Mouse (Mus musculus) adrenal gland, adult 18-20 months (tissue): ENCODE measurements around the gene Nckap5. TPM values are rescaled to one million over a fixed set of nuclear protein-coding genes. Genes with fewer than 3 reads are reported as not detected.
A peak's percentile ranks its signal among the peaks of the same experiment; 100 is the strongest.

Source experiments
- DNase-seq, 2 experiments: peaks; one replicate each; pipeline ENCODE4 v3.0.0; 2021 to 2022; ENCODE audit warnings: low spot score in 2 of 2
- total RNA-seq, 2 experiments: library from RNA; stranded (reverse); gene quantifications; 1 replicate in 1 of 2; 2 replicates in 1 of 2; pipeline ENCODE4 v1.2.3; 2021

Gene Nckap5
- total RNA-seq, 2 experiments from 2014 or later = 25.8 to 55.1 TPM

- DNase-seq = no peak
Observed at GRCm38 (mm10) chr1:126639463-126639862, 191.1 kb downstream of the Nckap5 start.

GRCm38 (mm10) chr1:126637515-126637914 lies 193.1 kb downstream of the Nckap5 start:
- DNase-seq = no peak

DNA sequence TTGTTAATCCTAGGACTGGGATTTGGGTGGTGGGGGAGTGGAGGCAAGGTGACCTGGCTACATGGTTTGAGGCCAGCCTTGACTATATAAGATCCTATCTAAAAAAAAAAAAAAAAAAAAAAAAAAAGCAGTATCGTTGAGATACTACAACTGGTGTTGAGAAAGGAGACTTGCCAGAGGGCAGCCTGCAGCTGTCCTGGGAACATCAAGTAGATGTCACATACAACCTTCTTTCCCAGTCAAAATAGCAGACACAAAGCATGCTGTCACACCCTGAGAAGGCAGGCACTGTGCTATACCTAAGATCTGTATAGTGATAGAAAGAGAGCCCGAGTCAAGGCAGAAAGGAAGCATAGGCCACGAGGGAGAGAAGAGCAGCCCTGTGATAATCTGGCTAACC lies 204.4 kb downstream of the Nckap5 start:
- DNase-seq = no peak

GRCm38 (mm10) chr1:126622036-126622435 lies 208.6 kb downstream of the Nckap5 start:
- DNase-seq = no peak

- no peak for DNase-seq
Observed at GRCm38 (mm10) chr1:126617464-126618041, 213.0 kb downstream of the Nckap5 start.

DNA sequence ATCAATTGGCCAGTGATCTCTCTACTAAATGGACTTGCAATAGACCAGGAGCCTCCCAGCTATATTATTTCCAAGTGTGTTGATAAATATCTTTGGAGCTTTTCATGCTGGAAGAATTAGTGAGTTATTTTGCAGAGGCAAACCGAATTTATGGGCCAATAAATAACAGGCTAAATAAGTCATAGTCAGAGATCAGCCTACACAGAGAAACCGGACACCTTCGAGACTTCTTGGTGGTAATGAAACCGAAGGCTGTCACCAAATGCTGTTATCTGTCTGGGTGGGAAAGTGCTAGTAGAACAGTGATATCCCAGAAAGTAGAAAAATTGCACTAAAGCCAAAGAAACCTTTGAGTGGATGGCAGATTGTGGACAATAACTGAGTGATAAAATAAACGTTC lies 213.6 kb downstream of the Nckap5 start:
- DNase-seq = no peak

- DNase-seq = no peak
Observed at GRCm38 (mm10) chr1:126612916-126613315, 217.7 kb downstream of the Nckap5 start.

DNA sequence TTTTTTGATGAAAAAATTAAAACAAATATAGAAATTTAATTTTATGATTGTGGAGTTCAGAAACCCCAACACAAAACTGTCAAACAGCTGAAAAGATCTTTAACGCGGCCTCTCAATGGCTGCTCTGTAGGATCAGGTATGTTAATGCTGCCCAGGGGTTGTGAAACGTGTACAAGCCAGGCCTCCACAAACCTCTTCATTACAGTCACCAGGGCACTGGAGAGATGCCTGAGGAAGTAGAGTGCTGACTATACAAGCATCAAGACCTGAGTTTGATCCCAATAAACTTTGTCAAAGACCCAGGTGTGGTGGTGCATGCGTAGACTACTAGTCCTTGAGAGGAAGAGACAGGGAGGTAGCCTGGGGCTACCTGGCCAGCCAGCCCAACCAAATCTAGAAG lies 222.0 kb downstream of the Nckap5 start:
- no peak for DNase-seq

DNA sequence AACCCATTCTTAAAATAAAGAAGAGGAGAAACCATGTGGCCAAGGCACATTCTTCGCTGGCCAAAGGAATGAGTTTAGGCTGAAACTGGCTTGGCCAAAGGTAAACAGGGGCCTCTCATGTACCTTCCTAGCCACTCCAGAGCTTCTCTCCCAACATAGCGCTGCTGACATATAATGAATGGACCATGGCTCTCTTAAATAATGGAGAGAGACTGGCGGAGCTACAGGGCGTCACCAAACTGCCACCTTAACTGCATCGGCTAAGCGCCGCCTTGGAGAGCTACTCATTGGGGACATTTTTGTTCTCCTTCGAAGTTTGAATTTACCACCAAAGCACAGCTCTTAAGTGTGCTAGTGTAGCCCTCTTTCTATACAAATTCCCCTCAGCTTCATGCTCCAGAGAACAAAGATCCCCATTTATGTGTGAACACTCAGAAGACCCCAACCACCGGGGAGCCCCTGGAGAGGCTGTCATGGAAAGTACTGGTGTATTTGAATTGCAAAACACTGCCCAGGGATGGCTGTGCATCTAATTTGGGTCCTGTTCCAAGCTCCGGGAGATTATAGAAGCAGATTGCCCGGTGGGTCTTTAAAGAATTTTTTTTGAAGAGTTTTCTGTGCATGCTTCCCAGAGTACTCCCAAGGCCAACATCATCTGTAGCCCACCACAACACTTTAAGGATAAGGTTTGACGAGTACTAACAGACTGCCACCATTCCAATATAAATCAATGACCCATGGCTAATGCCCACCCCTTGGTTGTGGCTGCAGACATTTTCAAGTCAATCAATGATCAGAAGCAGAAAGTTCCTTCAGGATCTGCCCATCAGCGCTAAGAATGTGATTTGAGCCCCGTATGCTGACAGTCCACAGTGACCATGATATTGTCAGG lies 224.2 kb downstream of the Nckap5 start:
- no peak for DNase-seq

- no peak for DNase-seq
Observed at GRCm38 (mm10) chr1:126604551-126604950, 226.0 kb downstream of the Nckap5 start.

- no peak for DNase-seq
Observed at GRCm38 (mm10) chr1:126603771-126604515, 226.7 kb downstream of the Nckap5 start.

DNA sequence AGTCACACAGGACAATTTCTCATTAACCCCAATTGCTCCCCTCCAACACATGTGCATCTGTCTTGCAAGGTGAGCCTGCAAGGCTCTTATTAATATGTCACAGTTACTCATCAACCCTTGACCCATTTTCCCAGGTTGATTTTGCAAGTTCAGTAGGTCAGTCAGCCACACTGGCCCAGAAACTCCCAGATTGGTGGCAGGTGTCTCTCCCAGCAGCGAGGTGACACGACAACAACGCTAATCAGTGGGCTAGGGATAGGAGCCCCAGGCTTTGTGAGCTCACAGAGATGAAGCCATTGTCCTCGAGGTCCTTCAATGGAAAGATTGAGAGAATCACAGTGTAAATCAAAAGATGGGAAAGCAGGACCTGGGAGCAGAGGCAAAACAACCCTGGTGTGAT lies 230.0 kb downstream of the Nckap5 start:
- peak in 1 of 2 experiments; percentile 3 for DNase-seq

DNA sequence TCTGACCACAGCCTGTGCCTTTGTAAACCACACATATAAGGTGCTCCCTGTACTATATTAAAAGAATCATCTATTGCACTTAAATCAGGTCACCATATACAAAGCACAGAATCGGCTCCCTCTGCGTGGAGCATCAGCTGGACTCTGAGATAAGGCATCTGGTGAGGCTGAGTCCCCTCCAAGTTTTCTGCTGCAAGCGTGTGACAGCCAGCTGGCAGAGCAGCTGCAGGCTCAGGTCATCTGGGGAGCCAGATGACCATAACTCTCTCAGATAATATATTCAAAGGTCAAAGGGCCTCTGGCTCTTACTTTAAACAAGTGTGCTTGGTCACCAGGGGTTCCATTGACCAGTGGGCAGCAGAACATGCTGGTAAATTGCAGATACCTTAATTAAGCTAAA lies 233.2 kb downstream of the Nckap5 start:
- DNase-seq = no peak

GRCm38 (mm10) chr1:126594796-126595195 lies 235.8 kb downstream of the Nckap5 start:
- DNase-seq = no peak

DNA sequence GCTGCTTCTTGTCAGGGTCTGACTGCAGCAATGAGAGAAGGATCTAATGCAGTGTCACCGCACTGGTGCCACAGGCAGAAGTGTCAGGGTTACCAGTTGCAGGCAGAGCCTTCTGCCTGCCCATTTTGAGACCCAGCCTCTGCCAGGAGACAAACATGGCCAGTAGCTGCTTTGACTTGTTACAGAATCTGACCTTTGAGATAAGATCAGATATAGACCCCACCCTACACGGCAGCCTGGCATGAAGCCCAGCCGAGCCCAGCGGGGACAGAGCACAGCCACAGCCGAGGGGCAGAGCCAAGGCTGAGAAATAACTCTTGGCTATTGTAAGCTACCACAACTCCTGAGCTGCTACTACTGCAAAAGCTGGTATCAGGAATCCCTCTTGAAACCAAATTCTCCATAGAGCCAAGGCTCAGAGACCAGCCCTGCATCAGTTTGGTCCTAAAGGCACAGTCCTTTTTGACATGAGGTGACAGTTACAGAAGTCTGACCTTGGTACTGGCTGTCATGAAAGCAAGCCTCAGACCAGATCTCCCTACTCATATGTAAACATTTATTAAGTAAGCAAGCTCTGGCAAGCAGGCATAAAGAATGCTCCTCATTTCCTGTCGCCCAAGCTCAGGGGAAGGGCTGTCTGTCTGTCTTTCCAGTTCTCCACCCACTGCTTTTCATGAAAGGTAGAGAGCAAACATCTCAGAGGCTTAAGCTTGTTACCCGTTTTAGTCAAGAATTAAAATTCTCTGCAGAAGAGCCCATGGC lies 237.4 kb downstream of the Nckap5 start:
- DNase-seq = no peak

DNA sequence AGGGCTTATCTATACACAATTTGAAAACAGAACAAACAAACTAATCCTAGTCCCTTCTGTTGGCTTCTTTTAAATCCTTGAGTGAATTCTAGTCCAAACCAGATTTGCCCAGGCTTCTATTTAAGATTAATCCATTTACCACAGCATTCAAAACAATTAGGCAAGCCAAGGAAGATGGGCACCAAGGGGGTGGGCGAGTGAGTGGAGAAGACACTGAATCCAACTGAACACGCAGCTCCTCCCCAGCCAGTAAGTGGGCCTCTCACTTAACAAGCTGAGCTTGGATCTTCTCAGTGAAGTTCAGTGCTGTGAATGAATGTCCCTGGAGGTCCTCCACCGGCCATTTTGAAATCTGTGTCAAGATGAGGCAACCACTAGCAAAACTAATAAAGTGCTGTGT lies 239.7 kb downstream of the Nckap5 start:
- no peak for DNase-seq

GRCm38 (mm10) chr1:126578163-126578562 lies 252.4 kb downstream of the Nckap5 start:
- DNase-seq = no peak

GRCm38 (mm10) chr1:126574295-126574694 lies 256.3 kb downstream of the Nckap5 start:
- no peak for DNase-seq

GRCm38 (mm10) chr1:126573714-126574113 lies 256.9 kb downstream of the Nckap5 start:
- DNase-seq = no peak

DNA sequence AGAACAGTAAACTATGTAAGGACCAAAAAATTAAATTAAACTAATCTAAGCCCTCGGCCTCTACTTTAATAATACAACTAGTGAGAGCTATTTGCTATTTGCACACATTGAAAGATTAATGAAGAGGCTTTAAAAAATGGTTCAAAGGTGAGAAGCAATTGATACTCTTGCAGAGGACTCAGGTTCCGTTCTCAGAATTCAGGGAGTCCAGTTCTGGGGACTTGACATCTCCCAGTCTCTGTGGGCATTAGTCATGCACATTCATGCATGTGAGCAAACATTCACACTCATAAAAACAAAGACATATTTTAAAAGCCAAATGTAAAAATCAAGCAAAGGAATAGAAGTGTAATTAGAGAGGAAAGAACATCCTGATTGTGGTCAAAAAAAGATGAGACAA lies 257.5 kb downstream of the Nckap5 start:
- DNase-seq = no peak

DNA sequence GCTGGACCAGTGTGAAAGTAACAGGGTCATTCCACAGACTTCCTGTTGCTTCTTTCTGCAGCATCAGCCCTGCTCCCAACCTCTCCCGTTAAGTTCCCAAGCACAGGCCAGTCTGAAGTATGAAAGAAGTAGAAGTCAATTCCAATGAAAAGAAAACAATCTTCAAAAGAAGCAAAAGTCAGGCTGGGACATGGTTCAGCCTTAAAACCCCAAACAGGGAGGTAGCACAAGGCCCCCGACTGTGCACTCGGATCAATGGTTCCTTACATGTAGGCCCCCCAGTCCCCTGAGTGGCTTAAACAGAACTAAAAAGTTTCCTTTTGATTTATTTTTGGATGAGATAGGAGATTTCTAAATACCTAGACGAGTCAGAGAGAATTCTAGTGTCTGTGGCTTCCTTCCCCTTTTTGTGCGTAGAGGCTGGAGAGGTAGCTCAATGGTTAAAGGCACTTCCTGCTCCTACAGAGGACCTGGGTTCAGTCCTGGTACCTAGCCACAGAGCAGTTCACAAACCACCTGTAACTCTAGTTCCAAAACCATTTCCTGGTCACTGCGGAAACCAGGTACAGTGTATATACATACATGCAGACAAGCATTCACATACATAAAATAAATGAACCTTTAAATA lies 260.9 kb downstream of the Nckap5 start:
- DNase-seq = no peak
